Mouse (Mus musculus) neutrophil, adult 59 days (primary cell): Measurements from ENCODE around the gene Srd5a1. TPM values are rescaled to one million over a fixed set of nuclear protein-coding genes. Genes with fewer than 3 reads are reported as not detected.

Experiments
- total RNA-seq, 2 experiments: library from RNA; stranded (reverse); gene quantifications; 1 replicate in 1 of 2; 2 replicates in 1 of 2; pipeline ENCODE4 v1.2.4; 2023

The Srd5a1 gene
- under 1 TPM; 0.77 to 0.84 TPM for total RNA-seq

GRCm38 (mm10) chr13:69611398-69612174 is at the start of gene Srd5a1:
Gene Srd5a1, minus strand, starts transcription at chr13:69611442.

GRCm38 (mm10) chr13:69534334-69534653 is 76.9 kb downstream of the Srd5a1 start, which contains the start of gene Tent4a:
Gene Tent4a, minus strand, starts transcription at chr13:69534617.

GRCm38 (mm10) chr13:69533405-69534333 is 77.6 kb downstream of the Srd5a1 start, which contains the start of gene Nsun2:
Gene Nsun2, plus strand, starts transcription at chr13:69533746.

Other genes with a start within 250 kb of the Srd5a1 start
- 10 to 100 TPM; 33.3 to 40.5 TPM for gene Nsun2, start 77.7 kb downstream of the Srd5a1 start, total RNA-seq
- 10 to 100 TPM; 11.7 to 12.1 TPM for gene Tent4a, start 76.8 kb downstream of the Srd5a1 start, total RNA-seq
- not detected for gene Ube2ql1, start 128.4 kb upstream of the Srd5a1 start, total RNA-seq
- gene Med10, start 191.0 kb upstream of the Srd5a1 start, total RNA-seq: 10 to 100 TPM; 32.7 to 40.8 TPM